Mouse (Mus musculus): Measurements from ENCODE around the gene Fars2.
"Not testable (repeated sequence)": the region's sequence is repeated elsewhere in the genome, so short reads cannot be mapped to it uniquely, and the experiment has no call there.

The Fars2 gene

DNA sequence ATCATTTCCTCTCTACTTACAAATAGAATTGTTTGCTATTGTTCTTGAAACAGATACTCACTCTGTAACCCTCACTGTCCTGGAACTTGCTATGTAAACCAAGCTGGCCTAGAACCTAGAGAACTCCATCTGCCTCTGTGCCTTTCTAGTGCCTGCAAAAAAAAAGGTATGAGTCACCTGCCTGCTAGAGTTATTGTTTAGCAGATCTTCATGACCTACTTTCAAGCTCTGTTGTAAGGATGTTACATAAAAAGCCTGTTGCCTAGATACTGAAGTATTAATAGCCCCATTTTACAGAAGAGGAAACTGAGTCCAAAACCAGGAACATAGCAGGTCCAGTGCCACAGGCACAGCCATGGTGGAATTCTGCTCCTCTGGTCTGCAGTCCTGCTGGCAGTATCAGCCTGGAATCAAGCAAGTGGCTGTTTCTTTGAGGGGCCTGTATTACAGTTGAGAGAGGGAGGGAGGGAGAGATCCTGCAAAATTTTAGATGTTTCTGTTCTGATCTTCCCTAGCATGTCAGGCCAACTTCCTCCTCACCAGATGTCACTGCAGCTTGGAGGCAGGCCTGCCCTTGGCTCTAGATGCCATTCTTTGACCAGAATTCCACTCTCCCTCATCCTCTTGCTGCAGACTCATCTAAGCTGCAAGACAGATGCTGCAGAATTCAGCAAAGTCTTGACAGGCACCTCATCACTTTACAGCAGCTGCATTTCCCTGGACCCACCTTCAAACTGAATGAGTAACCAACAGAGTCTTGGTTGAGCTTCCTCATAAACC, 250.7 kb downstream of the Fars2 start:
- DNase-seq (ENCODE audit: low spot score in 2 of 2) = peak; percentile 34 to 50

DNA sequence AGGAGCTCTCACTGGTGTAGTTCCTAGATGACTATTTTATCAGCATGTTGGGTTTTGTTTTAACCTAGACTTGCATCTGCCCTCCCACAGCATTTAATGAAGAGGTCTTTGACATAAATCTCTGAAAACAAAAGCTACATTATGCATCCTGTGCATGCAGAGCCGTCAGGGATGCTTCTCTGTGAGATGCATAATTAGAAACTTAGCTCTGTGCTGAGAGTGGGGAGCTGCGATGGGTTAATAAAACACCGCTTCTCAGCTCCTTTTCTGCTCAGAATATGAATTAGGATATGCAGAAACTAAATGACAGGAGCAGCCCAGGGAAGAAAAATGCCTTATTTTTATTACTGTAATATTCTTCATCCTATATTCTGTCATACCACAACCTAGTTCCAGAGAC, 251.6 kb downstream of the Fars2 start:
- no peak for DNase-seq (ENCODE audit: low spot score in 2 of 2)

DNA sequence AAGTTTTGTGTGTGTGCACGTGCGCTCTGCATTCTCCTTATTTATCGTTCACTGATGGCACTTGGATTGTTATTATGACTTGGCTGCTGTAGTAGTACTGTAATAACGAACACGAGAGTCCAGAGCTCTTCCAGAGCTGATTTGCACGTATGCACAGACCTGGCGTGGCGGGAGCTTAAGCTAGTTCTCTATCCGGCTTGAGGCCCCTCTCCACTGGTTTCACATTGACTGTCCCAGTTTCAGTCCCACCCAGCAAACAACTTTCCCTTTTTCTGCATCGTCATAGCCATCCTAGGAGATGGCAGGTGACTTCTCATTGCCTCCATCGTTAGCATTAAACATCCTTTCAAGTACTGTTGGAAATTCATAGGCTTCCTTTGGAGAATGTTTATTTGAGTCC, 252.2 kb downstream of the Fars2 start:
- no peak for DNase-seq (ENCODE audit: low spot score in 2 of 2)

DNA sequence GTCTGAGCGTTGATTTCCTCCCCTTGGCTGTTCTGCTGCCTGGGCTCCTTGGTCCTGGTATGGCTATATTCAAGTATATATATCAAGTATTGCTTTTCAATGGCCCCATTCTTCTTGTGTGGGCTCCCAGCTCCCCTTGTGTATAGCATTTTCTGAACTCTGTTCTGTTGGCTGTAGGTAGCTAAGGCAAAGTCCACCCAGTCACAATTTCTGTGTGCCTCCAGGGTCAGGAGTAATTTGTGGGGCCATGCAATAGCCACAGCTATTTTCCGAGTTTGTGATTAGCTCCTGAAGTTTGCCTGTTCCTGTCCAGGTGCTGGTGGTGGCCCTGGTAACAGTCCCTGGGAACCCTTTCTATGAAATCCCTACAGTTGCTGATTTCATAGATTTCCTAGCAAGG, 266.0 kb downstream of the Fars2 start:
- DNase-seq (ENCODE audit: low spot score in 2 of 2) = no peak

DNA sequence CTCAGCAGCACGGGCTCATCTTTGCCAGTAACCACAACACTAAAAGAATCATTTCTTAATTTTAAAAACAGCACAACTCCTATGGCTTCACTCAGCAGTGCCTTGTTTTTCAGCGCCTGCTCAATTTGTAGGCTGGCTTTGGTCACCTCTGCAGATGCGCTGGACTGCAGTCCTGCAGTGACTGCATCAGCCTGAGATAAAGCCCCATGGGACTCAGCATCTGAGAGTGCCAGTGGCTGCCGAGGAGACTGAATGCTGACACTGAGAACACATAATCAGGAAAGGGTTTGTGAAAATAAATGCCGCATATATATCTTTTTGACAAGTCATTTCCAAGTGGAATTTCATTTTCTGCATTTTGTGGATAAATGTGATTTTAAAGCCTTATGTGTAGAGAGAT, 268.9 kb downstream of the Fars2 start:
- no peak for DNase-seq (ENCODE audit: low spot score in 2 of 2)

DNA sequence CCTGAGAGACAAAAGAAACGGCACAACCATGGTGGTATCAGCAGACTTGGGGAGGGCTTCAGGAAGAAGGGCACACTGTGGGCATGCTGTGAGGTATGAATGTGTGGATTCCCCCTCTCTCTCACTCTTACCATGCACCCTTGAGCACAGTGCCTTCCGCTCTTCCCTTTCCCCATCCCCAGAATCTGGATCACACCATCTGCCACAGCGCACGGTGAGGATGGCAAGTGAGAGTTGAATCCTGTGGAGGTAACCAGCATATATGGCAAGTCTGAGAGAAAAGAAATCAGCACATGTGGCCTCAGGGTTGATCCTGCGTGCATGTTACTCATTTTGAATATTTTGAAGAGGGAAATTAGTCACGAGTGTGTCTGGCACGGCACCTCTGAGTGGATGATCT, 274.7 kb downstream of the Fars2 start:
- DNase-seq (ENCODE audit: low spot score in 2 of 2) = no peak

DNA sequence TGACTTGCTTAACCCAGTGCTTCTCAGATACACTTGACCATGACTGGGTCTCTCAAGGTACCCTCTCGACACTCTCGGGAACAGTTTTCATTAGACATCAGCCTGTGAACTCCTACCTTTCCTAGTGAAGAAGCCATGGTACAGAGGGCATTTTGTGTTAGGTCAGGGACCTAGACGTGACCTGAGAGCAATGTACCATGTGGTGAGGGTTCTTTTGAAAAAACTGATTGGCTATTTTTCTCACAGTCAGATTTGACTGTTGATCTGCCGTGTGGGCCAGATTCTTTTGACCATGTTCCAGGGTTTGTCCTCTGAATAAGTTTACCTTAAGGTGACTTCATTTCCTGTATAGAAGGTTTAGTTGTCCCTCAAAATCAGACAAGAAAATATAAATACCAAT, 275.5 kb downstream of the Fars2 start:
- no peak for DNase-seq (ENCODE audit: low spot score in 2 of 2)

DNA sequence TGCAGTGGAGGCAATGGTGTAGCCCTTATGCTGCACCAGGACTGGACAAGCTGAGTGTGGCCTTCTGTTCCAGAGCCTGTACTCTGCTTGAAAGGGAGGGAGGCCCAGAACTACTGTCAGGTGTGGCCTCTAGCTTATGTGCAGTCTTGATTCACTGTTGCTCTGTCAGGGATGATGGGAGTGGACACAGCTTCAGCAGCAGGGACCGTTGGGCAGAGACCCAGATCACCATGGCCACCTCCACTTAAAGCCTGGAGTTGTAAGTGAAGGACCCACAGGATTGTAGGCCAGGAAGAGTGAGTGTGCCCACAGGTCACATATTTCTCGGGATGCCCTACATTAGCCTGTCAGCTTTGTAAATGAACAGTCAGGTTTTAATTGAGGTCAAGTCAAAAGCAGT, 283.8 kb downstream of the Fars2 start:
- peak; percentile 32 to 41 for DNase-seq (ENCODE audit: low spot score in 2 of 2)

DNA sequence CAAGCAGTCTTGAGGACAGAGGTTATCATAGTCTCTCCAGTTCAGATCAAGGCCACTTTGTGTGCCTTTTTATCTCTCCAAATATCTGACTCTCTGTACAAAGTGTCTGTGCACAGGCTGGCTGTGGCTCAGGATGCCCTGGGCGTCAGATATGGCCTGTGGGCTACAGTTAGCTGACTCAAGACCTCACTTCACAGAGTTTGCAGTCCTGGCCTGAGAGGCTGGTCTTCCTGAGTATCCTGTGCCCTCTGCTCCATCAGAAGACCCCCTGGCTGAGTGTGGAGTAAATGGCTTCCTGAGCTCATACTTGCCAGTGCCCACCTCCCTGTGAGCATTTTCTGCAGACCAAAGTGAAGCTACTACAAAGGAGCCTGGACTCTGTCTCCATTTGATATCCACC, 296.1 kb downstream of the Fars2 start:
- no peak for DNase-seq (ENCODE audit: low spot score in 2 of 2)

DNA sequence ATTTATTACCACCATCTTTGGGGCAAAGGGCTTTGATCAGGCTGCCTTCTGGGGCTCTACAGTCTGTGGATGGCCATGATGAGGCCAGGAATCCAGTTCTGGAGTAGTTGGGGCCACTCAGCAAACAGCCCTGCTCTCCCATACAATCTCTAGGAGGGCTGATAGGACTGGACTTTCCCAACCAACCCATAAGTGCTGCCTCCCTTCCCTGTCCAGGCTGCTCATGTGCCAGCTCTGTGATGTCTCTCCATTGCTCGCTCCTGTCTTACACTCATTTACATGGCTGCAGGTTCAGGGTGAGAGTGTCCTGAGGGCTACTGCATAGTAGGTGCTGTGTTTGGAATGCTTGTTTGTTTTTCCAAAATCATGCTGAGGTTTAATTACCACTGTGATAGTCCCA, 298.0 kb downstream of the Fars2 start:
- no peak for DNase-seq (ENCODE audit: low spot score in 2 of 2)

DNA sequence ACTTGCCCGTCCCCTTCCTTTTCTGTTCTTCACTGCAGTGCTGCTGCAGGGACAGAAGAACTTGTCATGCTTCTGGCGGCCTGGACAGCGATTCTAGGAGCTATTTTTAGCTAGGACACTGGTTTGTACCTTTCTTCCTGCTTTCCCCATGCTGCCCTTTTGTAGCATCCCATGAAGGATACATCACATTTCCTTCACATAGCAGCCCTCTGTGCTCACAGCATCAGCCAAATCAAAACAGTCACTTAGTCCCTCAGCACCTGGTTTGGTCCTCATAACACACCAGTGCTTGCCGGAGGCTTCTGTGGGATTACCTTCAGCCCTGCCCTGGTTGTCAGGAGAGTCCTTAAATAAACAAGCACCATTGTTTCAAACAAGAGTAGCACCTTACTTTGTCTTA, 299.3 kb downstream of the Fars2 start:
- DNase-seq (ENCODE audit: low spot score in 2 of 2) = no peak

DNA sequence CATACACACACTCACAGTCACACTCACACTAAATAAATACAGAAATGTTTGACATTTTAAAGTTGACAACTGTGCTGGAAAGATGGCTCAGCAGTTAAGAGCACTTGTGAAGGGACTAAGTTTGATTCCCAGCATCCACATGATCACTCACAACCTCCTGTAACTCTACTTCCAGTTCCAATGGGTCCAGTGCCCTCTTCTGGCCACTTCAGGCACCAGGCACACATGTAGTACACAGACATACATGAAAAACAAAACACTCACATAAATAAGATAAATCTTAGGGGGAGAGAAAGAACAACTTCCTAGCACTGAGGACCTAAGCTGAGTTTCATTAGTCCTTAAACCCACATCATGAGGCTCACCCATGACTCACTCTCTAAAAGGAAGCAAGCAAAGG, 302.1 kb downstream of the Fars2 start:
- DNase-seq (ENCODE audit: low spot score in 2 of 2) = no peak

DNA sequence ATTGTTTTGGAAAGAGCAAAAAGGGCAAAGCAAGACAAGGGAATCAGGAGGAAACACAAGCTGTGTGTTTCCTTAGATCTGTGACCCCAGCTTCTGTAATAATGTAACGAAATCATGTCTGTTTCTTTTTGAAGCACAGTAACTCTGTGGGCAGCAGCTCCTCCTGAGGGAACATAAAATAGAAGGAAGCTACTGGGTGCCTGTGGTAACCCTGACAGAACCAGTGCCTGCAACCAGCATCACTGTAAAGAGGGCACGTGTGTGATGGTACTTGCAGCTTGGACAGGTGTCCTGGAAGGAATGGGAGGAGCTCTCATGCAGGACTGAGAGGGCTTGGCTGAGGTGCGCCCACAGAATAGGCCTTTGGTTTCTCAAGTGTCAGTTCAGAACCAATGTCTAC, 305.2 kb downstream of the Fars2 start:
- DNase-seq (ENCODE audit: low spot score in 2 of 2) = no peak

DNA sequence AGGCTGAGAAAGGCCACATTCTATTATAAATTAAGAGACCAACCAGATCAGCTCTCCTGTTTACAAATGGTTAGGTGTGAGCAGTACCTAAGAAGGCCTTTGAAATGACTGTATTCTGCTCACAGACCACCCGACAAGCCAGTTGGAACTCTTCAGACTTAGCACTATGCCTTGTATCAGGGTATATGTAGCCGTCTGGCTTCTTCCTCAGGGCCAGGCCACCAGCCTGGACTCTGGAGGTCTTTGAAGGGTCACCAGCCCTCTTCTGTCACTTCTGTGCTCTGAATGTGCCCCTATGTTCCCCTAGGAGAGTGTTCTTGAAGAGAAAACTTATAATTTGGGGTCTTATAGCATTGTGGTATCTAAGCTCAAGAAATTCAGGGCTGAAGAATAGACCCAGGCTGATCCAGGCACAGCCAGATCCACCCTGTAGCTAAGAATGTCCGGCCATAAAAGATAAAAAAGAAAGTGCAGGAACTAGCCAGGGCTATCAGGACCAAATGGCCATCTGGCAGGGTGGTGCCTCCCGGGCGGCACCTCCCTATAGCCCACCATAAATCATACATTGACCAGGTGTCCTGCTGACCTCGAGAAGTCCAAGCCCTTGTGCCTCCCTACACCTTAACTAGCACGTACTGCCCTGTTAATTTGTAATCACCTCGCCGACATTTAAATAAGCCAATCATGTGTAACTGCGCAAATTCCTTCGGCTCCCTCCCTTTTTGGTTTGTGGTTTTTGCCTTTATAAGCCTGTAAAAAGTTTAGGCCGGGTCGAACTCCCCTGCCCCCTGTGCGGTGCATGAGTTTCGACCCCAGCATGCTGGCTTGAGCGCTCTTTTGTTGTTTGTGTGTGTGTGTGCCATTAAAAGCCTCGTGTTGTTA, 308.9 kb downstream of the Fars2 start:
- not testable (repeated sequence) for DNase-seq (ENCODE audit: low spot score in 2 of 2)

DNA sequence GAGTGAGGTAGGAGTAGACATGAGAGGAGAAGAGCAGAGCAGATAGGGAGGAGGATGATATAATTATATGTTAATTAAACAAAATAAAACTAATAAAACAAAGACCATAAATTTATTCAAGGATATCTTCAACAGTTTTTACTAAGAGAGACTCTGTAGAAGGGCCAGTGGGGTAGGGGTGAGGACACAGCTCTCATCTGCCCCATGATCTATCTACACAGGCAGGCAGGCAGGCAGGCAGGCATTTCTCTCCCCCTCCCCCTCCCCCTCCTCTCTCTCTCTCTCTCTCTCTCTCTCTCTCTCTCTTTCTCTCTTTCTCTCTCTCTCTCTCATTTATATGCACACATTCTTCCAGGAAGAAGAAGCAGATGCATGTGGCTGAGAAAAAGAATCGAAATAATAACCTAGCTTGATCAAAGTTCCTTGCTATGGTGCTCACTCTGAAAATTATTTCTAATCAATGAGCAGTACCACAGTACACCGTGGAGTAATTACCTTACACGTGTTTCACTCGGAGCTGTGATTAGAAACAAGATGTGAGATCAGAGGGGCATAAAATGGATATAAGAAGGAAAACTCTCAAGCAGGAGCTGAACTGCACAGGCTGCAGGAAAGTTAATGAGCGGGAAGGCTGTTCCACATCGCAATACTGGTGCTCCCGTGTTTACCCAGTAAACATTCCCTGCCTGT, 312.4 kb downstream of the Fars2 start:
- DNase-seq (ENCODE audit: low spot score in 2 of 2) = no peak

DNA sequence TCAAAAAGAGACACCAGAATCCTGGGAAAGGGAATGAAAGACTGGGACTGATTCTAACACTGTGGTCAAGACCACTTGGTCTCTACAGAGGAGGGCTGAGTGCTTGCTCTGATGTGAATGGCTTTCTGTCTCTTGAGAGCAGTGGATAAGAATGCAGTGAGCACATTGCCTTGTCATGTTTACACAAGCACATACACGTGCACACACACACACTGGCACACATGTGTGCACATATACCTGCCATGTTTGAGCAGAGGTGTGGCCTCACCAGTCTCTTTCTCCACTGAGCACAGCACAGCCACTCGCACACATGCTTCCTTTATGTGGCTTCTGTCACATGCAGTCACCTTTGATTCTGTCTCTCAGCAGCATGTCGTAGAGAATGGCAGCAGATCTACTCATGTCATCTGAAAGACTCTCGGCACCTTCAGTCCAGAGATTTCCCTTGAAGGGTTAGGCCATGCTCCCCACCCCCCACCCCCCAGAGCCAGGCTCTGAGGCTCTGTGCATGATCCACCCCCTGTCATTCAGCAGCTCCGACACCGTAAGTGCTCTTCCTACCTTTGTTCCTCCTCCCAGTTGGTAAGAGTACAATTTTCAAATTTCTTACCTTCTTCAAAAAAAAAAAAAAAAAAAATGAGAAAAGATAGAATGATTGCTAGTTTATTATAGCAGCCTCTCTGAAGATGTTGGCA, 313.4 kb downstream of the Fars2 start:
- DNase-seq (ENCODE audit: low spot score in 2 of 2) = no peak

DNA sequence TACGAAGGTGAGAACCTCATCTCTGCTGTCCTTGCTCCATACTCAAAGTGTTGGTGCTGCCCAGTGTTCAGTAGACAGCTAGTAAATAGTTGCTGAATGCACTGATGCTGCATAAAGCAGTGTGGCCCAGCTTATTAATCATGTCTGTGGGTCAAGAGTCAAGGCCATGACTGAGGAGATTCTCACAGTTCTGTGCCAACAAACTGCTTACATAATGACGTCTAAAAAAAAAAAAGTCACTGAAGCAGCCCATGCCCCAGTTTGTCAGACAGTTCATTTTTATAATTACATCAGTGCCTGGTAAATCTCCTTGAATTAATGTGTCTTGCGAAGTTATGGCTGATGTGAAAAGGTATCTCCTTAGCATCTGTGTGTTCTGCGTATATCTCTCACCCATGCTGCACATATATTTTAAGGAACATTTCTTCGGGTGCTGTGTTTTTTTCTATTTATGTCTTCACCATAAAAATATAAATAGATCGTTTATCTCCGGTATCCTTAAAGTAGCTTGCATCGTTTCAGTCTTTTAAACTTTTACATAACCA, 314.8 kb downstream of the Fars2 start:
- no peak for DNase-seq (ENCODE audit: low spot score in 2 of 2)

DNA sequence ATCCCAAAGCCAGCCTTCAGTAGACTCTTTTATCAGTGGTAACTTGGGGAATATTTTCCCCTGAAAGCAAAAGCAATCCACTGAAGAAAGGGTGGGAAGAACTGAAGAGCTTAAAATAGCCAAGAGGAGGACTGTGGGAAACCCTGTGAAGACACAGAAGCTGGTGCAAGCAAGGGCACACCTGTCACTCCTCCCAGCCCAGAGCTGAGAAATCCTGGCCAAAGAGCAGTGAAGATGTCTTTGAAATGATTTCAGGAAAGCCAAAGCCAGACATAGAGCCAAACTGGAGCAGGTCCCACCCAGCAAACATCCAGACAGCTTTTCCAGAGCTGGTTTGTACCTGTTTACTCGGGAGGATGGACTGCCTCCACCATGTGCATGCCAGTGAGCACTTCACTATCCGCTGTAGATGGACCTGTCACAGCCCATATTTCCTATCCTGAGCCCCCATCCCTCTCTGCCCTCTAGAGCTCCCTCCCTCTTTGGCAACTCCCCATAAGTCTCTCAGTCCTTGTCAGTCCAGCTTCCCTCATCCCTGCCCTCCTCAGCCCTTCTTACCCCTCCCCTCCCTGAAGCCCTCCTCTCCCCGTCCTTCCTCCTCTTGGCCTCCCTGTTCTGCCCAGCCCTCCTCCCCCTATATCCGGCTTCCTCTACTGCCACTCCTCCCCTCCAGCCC, 327.7 kb downstream of the Fars2 start:
- no peak for DNase-seq (ENCODE audit: low spot score in 2 of 2)

DNA sequence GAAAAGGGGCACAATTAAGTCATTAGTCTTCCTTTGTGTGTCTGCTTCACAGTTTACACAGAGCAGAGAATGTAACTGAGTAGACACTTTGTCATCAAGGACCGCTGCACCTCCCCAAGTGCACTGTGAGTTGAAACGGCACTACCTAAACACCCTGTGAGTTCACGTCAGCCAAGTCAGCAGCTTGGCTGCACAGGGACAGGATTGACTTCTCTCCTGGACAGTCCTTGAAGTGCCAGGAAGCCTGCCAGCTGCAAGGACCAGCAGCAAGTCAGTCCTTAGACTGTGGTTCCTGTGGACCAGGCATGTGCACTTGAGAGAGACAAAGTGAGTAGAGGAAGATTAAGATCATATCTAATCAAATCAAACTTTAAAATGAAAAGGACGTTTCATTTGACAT, 330.7 kb downstream of the Fars2 start:
- DNase-seq (ENCODE audit: low spot score in 2 of 2) = no peak

DNA sequence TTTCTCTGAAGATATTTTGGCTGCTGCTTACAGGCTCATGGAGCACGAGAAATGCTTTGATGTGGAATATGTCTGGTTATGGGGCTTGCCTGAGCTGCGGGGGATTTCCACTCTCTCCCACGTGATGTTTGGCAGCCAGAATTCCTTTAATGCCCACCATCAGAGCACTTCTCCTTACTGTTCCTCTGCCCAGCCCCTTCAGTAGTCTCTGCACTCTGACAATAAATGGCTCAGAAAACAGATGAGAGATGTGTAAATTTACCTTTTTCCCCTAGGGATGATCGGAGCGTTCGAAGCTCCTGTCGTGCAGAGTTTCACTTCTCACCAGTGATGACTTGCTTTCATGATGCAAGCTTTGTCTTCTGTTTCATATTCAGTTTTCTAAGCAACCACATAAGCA, 331.4 kb downstream of the Fars2 start:
- no peak for DNase-seq (ENCODE audit: low spot score in 2 of 2)

DNA sequence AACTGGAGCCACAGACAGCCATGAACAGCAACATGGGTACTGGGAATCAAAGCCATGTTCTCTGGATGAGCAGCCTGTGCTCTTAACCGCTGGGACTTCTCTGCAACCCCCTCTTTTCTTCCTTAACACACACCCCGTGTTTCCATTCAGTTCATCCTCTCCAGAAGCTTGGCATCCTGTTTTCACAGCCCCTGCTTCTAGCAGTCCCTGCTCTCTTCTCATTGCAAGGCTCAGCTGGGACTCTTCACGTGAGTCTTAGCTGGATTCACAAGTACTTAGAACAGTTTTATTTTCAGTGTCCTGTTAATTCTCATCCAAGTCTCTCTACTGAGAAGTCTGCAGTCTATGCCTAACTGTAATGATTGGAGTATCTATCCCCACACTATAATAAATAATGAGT, 334.2 kb downstream of the Fars2 start:
- no peak for DNase-seq (ENCODE audit: low spot score in 2 of 2)

All from right cerebral cortex, postnatal 10 days (tissue).